Mouse (Mus musculus): Measurements from ENCODE around the gene N4bp3. TPM values are rescaled to one million over a fixed set of nuclear protein-coding genes. Genes with fewer than 3 reads are reported as not detected.
A peak's percentile ranks its signal among the peaks of the same experiment; 100 is the strongest.

N4bp3 gene
- polyA plus RNA-seq, 1 experiment = 43.7 TPM

GRCm38 (mm10) chr11:51656798-51657521 is 6.3 kb upstream of the N4bp3 start:
- no peak overlapping the region for H3K4me3 ChIP-seq (replicated peaks; ENCODE audit: extremely low read depth, low read depth, low read length)
- H3K4me1 ChIP-seq (ENCODE audit: control insufficient read depth, insufficient read depth, low read length) = peaks cover 12% of the 10 kb centered on the region
- WGBS = 62% methylated on average over 10 of the region's 10 CpGs
- DNase-seq = no peak
- TF ChIP-seq POLR2A (IDR thresholded peaks at IDR 0.05; ENCODE audit: borderline replicate concordance, extremely low read depth, low read depth, low read length) (no peak), CTCF (IDR thresholded peaks at IDR 0.05; ENCODE audit: insufficient read depth, low read length) (no peak)

DNA sequence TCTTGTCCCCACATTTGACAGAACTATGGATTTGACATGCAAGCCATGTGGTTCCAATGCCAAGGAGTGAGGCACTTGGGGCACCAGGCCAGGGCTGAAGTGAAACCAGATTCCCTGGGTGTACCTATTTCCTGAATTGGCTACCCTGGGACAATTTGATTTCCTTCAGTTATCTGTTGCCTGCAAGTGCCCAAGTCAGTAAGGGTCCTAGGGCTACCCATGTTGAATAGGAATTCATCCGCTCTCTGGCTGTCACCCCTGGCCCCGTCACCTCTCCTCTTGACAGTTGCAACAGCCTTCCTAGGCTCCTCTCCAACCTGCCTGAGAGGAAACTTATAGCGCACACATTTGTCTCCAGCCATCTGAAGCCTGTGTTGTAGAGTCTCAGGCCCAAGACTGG is 4.2 kb upstream of the N4bp3 start:
- TF ChIP-seq POLR2A (IDR thresholded peaks at IDR 0.05; ENCODE audit: borderline replicate concordance, extremely low read depth, low read depth, low read length) (no peak), CTCF (IDR thresholded peaks at IDR 0.05; ENCODE audit: insufficient read depth, low read length) (no peak)
- Histone ChIP-seq H3K4me3 (replicated peaks; ENCODE audit: extremely low read depth, low read depth, low read length) (no peak overlapping the region), H3K4me1 (ENCODE audit: control insufficient read depth, insufficient read depth, low read length) (peaks cover 12% of the 10 kb centered on the region)
- WGBS = 81% methylated on average over 3 of the region's 3 CpGs
- no peak for DNase-seq

DNA sequence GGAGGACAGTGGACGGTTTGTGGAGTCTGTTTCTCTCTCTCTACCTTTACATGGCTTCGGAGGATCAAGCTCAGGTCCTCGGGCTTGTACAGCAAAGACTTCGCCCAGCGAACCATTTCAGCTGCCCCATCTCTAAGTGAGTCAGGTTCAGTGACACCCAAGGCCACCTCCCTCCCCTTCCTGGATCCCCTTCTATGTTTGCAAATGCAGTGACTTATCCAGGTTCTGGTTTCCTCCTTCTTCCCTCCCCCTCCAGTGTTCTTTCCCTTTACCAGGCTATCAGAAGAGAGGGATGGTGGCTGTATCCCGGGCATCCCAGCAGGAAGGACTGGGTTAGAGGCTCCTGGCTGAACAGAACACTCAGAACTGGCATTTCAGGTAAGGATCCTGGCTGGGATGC is 3.1 kb upstream of the N4bp3 start:
- no peak for TF ChIP-seq POLR2A (IDR thresholded peaks at IDR 0.05; ENCODE audit: borderline replicate concordance, extremely low read depth, low read depth, low read length)
- no peak for TF ChIP-seq CTCF (IDR thresholded peaks at IDR 0.05; ENCODE audit: insufficient read depth, low read length)
- WGBS = 85% methylated on average over 6 of the region's 6 CpGs
- no peak for DNase-seq

GRCm38 (mm10) chr11:51652889-51653418 is 2.3 kb upstream of the N4bp3 start:
- WGBS = 93% methylated on average over 4 of the region's 4 CpGs
- no peak overlapping the region for H3K4me3 ChIP-seq (replicated peaks; ENCODE audit: extremely low read depth, low read depth, low read length)
- TF ChIP-seq CTCF (IDR thresholded peaks at IDR 0.05; ENCODE audit: insufficient read depth, low read length) (no peak), POLR2A (IDR thresholded peaks at IDR 0.05; ENCODE audit: borderline replicate concordance, extremely low read depth, low read depth, low read length) (no peak)
- DNase-seq = no peak
- H3K4me1 ChIP-seq (ENCODE audit: control insufficient read depth, insufficient read depth, low read length) = peaks cover 3% of the 10 kb centered on the region; the same call in 1 of the 2 replicates

More for the DNA sequence above, 3.1 kb upstream of the N4bp3 start:
- Histone ChIP-seq H3K4me1 (ENCODE audit: control insufficient read depth, insufficient read depth, low read length) (peaks cover 9% of the 10 kb centered on the region), H3K4me3 (replicated peaks; ENCODE audit: extremely low read depth, low read depth, low read length) (no peak overlapping the region)

GRCm38 (mm10) chr11:51650261-51650660 is 381 bp downstream of the N4bp3 start:
- WGBS = 1% methylated on average over 30 of the region's 30 CpGs
- DNase-seq = no peak
- peak overlapping the region; percentile 72 for H3K4me3 ChIP-seq (replicated peaks; ENCODE audit: extremely low read depth, low read depth, low read length)
- TF ChIP-seq CTCF (IDR thresholded peaks at IDR 0.05; ENCODE audit: insufficient read depth, low read length) = no peak
- 0 out of 2 replicates have a peak, but pooled peaks have one; percentile 10 for TF ChIP-seq POLR2A (IDR thresholded peaks at IDR 0.05; ENCODE audit: borderline replicate concordance, extremely low read depth, low read depth, low read length)
- peaks cover 10% of the 10 kb centered on the region; the same call in 1 of the 2 replicates for H3K4me1 ChIP-seq (ENCODE audit: control insufficient read depth, insufficient read depth, low read length)

DNA sequence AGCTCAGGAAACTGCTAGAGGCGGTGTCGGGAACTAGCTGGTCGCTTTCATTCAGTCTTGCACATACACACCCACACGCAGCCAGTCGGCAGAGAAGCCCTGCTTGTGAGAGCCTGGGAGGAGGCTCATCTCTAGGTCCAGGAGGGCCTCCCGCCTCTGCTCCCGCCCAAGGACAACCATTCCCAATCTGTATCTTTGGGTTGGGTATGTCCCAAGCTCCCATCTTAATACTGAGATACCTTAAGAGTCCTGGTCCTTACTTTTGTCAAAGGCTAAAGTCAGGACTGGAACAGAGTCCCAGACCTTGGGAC is 798 bp downstream of the N4bp3 start:
- no peak for DNase-seq
- 7% methylated on average over 7 of the region's 7 CpGs for WGBS
- TF ChIP-seq POLR2A (IDR thresholded peaks at IDR 0.05; ENCODE audit: borderline replicate concordance, extremely low read depth, low read depth, low read length) (no peak), CTCF (IDR thresholded peaks at IDR 0.05; ENCODE audit: insufficient read depth, low read length) (no peak)
- H3K4me3 ChIP-seq (replicated peaks; ENCODE audit: extremely low read depth, low read depth, low read length) = peak overlapping the region; percentile 72
- H3K4me1 ChIP-seq (ENCODE audit: control insufficient read depth, insufficient read depth, low read length) = peaks cover 11% of the 10 kb centered on the region; the same call in 1 of the 2 replicates

DNA sequence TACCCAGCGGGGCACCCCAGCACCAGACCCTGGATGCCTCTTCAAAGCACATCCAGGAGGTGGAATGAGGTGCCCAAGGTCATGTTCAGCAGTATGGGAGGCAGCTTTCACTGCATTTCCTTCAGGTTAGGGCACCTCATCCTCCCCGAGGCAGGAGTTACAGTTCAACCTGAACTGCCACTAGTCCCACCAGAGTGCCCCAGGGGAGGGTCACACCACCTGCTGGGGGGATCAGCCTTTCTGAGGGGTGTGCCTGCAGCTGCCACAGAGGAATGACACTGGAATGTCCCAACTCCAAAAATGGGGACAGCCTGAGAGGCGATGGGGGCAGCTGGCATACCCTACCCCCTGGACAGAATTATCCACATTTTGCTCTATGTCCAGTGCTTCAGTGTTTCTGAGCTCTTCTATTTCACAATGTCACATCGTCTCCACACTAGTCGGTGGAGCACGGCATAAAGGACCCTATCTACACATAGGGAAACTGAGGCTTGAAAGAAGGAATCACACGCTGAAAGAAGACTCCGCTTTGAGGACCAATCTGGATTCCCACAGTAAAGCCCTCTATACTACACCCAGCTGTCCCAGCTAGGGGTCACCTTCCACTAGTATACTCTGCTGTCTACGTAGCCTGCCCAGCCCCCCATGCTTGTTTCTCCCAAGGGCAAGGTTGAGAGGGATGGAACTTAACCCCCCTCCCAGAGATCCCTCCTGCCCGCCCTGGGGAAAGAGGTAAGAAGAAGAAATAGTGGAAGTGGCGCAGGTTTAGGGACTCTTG is 1.3 kb downstream of the N4bp3 start:
- 45% methylated on average over 11 of the region's 11 CpGs for WGBS
- no peak for DNase-seq
- peaks cover 8% of the 10 kb centered on the region; the same call in 1 of the 2 replicates for H3K4me1 ChIP-seq (ENCODE audit: control insufficient read depth, insufficient read depth, low read length)
- TF ChIP-seq CTCF (IDR thresholded peaks at IDR 0.05; ENCODE audit: insufficient read depth, low read length) = no peak
- no peak for TF ChIP-seq POLR2A (IDR thresholded peaks at IDR 0.05; ENCODE audit: borderline replicate concordance, extremely low read depth, low read depth, low read length)
- H3K4me3 ChIP-seq (replicated peaks; ENCODE audit: extremely low read depth, low read depth, low read length) = peak overlapping the region; percentile 72

DNA sequence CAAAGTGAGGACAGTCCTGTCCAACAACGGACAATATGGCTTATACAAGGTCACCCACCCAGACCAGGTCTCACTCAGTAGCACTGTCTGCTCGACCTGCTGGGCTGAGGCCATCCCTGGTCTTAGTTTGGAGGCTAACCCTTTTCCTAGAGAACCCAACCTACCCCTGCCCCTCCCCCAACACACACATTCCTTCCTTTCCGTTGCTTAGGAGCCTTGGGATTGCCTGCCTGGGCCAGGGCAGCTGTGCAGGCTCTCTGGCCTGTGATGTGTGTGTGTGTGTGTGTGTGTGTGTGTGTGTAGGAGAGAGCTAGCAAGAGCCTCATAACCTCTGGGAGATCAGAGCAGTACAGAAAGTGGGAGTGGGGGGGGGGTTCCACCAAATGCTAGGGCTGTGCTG is 2.1 kb downstream of the N4bp3 start:
- peaks cover 10% of the 10 kb centered on the region; the same call in 1 of the 2 replicates for H3K4me1 ChIP-seq (ENCODE audit: control insufficient read depth, insufficient read depth, low read length)
- H3K4me3 ChIP-seq (replicated peaks; ENCODE audit: extremely low read depth, low read depth, low read length) = peak overlapping the region; percentile 72
- no peak for TF ChIP-seq CTCF (IDR thresholded peaks at IDR 0.05; ENCODE audit: insufficient read depth, low read length)
- no peak for TF ChIP-seq POLR2A (IDR thresholded peaks at IDR 0.05; ENCODE audit: borderline replicate concordance, extremely low read depth, low read depth, low read length)
- DNase-seq = no peak
- WGBS = 36% methylated on average over 3 of the region's 3 CpGs

- WGBS = 47% methylated on average over 15 of the region's 15 CpGs
- no peak for TF ChIP-seq CTCF (IDR thresholded peaks at IDR 0.05; ENCODE audit: insufficient read depth, low read length)
- peak; percentile 59; the same call in 1 of the 2 replicates for TF ChIP-seq POLR2A (IDR thresholded peaks at IDR 0.05; ENCODE audit: borderline replicate concordance, extremely low read depth, low read depth, low read length)
- peaks cover 20% of the 10 kb centered on the region for H3K4me1 ChIP-seq (ENCODE audit: control insufficient read depth, insufficient read depth, low read length)
- peak overlapping the region; percentile 11 for H3K4me3 ChIP-seq (replicated peaks; ENCODE audit: extremely low read depth, low read depth, low read length)
- no peak for DNase-seq
Observed at GRCm38 (mm10) chr11:51646751-51647667, 3.6 kb downstream of the N4bp3 start.

Data from lung, adult 2 months (tissue).